Mouse (Mus musculus): ENCODE measurements at regions not wholly inside any gene's neighbourhood (a gene's known extent, or its start where the extent isn't known, plus 50 kb on each side); places are given as distances from the start of the nearest gene placed in this dataset.
A peak's percentile ranks its signal among the peaks of the same experiment; 100 is the strongest.

- no peak for DNase-seq
These were observed 51.5 kb downstream of the Aym1 start for GRCm38 (mm10) chr5:113408588-113408987.

GRCm38 (mm10) chr5:113410963-113411362 is 53.9 kb downstream of the Aym1 start:
- DNase-seq: no peak

- peak; percentile 50 to 72 for DNase-seq
These were observed 57.5 kb downstream of the Aym1 start for GRCm38 (mm10) chr5:113414639-113415038.

GRCm38 (mm10) chr5:113418335-113419013 is 61.4 kb downstream of the Aym1 start:
- no peak for DNase-seq

GRCm38 (mm10) chr5:113420619-113421018 is 63.5 kb downstream of the Aym1 start:
- DNase-seq: no peak

- no peak for DNase-seq
These were observed 65.1 kb downstream of the Aym1 start for GRCm38 (mm10) chr5:113421993-113422725.

- no peak for DNase-seq
These were observed 65.6 kb downstream of the Aym1 start for GRCm38 (mm10) chr5:113422726-113423110.

GRCm38 (mm10) chr5:113427779-113428178 is 62.4 kb upstream of the Wscd2 start:
- no peak for DNase-seq

GRCm38 (mm10) chr5:113431334-113431733 is 58.8 kb upstream of the Wscd2 start:
- no peak for DNase-seq

GRCm38 (mm10) chr5:113436987-113437386 is 53.1 kb upstream of the Wscd2 start:
- DNase-seq: no peak

Measured in cerebellum, postnatal 25 days (tissue).